Mouse (Mus musculus) megakaryocyte, adult 5-6 weeks (primary cell): Measurements from ENCODE around the gene Pqbp1. TPM values are rescaled to one million over a fixed set of nuclear protein-coding genes. Genes with fewer than 3 reads are reported as not detected.
A peak's percentile ranks its signal among the peaks of the same experiment; 100 is the strongest.

ENCODE experiments used
- ATAC-seq: 2 replicates; pipeline ENCODE4 v1.8.0; 2016; ENCODE audit warnings: mild to moderate bottlenecking, inconsistent platforms; ENCODE audit not compliant: poor library complexity, severe bottlenecking
- total RNA-seq, 2 experiments: library from RNA; stranded (forward) in 1 of 2; stranded (reverse) in 1 of 2; fragments of 153-499, 151-499 nt in 1 of 2; fragments of 221-1000, 200-1000 nt in 1 of 2; gene quantifications; 2 replicates each; pipeline versions ENCODE4 v1.2.3 to v1.2.4; 2015 to 2017

Pqbp1 gene
- total RNA-seq, 2 experiments from 2014 or later, result 29.8 to 123 TPM

- peak; percentile 60 for ATAC-seq
Measured at GRCm38 (mm10) chrX:7879819-7880218, 19.2 kb downstream of the Pqbp1 start.

- no peak for ATAC-seq
Measured at GRCm38 (mm10) chrX:7878495-7878894, 20.6 kb downstream of the Pqbp1 start.

GRCm38 (mm10) chrX:7878007-7878419, 21.1 kb downstream of the Pqbp1 start, which contains the start of gene Pim2:
Gene Pim2 (plus strand): TSS chrX:7878262.
- ATAC-seq, result peak; percentile 95

GRCm38 (mm10) chrX:7869826-7870225, 29.2 kb downstream of the Pqbp1 start:
- ATAC-seq, result no peak

DNA sequence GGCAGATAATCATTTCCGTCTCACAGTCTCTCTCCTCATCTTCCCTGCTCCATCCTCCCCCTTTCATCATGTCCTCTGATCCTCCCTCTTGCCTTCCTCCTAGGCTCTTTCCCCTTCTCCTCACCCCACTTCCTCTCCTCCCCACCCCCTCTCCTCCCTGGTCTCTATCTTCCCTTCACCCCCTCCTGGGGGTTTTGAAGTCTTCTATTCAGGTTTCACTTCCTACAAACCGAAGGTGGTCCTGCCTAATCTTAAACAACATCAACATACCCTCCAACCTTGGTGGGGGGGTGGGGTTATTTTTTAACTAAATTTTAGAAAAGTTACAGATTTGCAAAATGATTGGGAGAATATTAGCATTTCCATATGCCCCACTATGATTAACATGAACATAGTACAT, 30.6 kb downstream of the Pqbp1 start:
- no peak for ATAC-seq

GRCm38 (mm10) chrX:7867141-7867540, 31.9 kb downstream of the Pqbp1 start:
- ATAC-seq, result no peak

GRCm38 (mm10) chrX:7865786-7866185, 33.3 kb downstream of the Pqbp1 start:
- no peak for ATAC-seq

- peak; percentile 51; the same call in 1 of the 2 replicates for ATAC-seq
Measured at GRCm38 (mm10) chrX:7865343-7865742, 33.7 kb downstream of the Pqbp1 start.

GRCm38 (mm10) chrX:7864551-7864950, 34.5 kb downstream of the Pqbp1 start:
- ATAC-seq, result peak; percentile 75

DNA sequence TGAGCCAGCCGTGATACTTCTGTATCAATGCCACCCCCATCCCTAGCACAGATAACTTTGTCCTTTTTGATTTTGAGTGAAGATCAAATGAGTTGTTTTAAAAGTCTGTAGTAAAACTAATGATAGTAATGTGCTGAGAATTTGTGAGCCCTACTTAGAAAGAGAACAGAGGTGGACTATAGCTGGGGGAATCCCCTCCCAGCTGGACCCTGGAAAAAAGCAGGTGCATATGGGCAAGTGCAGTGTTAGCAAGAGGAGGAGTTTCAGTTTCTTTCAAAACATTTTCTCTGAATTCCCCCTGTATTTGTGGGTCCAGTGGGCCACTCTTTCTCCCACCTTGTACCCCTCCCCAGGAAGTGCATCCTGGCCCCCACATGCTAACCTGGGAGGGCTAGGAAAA, 35.9 kb downstream of the Pqbp1 start:
- no peak for ATAC-seq

- peak; percentile 56 for ATAC-seq
Measured at GRCm38 (mm10) chrX:7859191-7859753, 39.8 kb downstream of the Pqbp1 start.

- ATAC-seq, result peak; percentile 67
Measured at GRCm38 (mm10) chrX:7854578-7854977, 44.5 kb downstream of the Pqbp1 start.

DNA sequence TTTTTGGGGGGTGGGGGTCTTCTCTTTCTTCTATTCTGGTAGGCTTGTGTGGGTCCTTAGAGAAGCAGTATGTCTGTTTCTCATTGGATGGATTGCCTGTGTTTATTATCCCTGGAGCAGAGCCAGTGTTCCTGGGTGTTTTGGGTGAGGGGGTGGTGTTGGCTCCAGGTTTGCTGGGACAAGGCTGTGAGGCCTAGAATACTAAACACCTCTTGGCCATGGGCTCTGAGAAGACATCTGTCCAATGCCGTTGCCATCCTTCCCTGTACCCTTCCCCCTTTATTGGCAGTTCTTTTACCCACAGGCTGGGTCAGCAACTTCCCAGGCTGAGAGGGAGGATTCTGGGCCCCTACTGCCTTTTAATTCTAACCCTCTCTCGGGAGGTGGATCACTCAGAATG, 51.2 kb downstream of the Pqbp1 start:
- ATAC-seq, result no peak

Other genes with a start within 250 kb of the Pqbp1 start
- gene Prickle3, start 242.0 kb downstream of the Pqbp1 start, total RNA-seq (2015), result 7.0 and 8.7 TPM in 2 replicates
- gene Prickle3, start 242.0 kb downstream of the Pqbp1 start, total RNA-seq (2017), result 7.9 and 9.3 TPM in 2 replicates
- gene Plp2, start 227.9 kb downstream of the Pqbp1 start, total RNA-seq (2015), result 987 and 1,037 TPM in 2 replicates
- 267 and 300 TPM in 2 replicates for gene Plp2, start 227.9 kb downstream of the Pqbp1 start, total RNA-seq (2017)
- gene Magix, start 218.0 kb downstream of the Pqbp1 start, total RNA-seq (2015), result not detected in 2 replicates
- gene Magix, start 218.0 kb downstream of the Pqbp1 start, total RNA-seq (2017), result 0.18 TPM in 1 of 2 replicates, not detected in the other
- gene Gpkow, start 202.1 kb downstream of the Pqbp1 start, total RNA-seq (2015), result 24.8 and 25.7 TPM in 2 replicates
- gene Gpkow, start 202.1 kb downstream of the Pqbp1 start, total RNA-seq (2017), result 24.2 and 25.7 TPM in 2 replicates
- gene Wdr45, start 184.9 kb downstream of the Pqbp1 start, total RNA-seq (2015), result 25.6 and 38.7 TPM in 2 replicates
- gene Wdr45, start 184.9 kb downstream of the Pqbp1 start, total RNA-seq (2017), result 13.4 and 18.9 TPM in 2 replicates
- not detected in 2 replicates for gene Gm45208, start 177.0 kb downstream of the Pqbp1 start, total RNA-seq (2015)
- not detected in 2 replicates for gene Gm45208, start 177.0 kb downstream of the Pqbp1 start, total RNA-seq (2017)
- 7.8 and 20.6 TPM in 2 replicates for gene Praf2, start 170.8 kb downstream of the Pqbp1 start, total RNA-seq (2015)
- 5.4 and 5.8 TPM in 2 replicates for gene Praf2, start 170.8 kb downstream of the Pqbp1 start, total RNA-seq (2017)
- gene Ccdc120, start 148.4 kb downstream of the Pqbp1 start, total RNA-seq (2015), result not detected in 2 replicates
- gene Ccdc120, start 148.4 kb downstream of the Pqbp1 start, total RNA-seq (2017), result not detected in 2 replicates
- 45.9 and 54.6 TPM in 2 replicates for gene Tfe3, start 136.7 kb downstream of the Pqbp1 start, total RNA-seq (2015)
- 22.3 and 39.4 TPM in 2 replicates for gene Tfe3, start 136.7 kb downstream of the Pqbp1 start, total RNA-seq (2017)
- 39.5 and 55.4 TPM in 2 replicates for gene Gripap1, start 109.5 kb downstream of the Pqbp1 start, total RNA-seq (2015)
- gene Gripap1, start 109.5 kb downstream of the Pqbp1 start, total RNA-seq (2017), result 70.5 and 81.9 TPM in 2 replicates
- gene Kcnd1, start 77.0 kb downstream of the Pqbp1 start, total RNA-seq (2015), result 0.39 and 0.49 TPM in 2 replicates
- 0.20 and 0.29 TPM in 2 replicates for gene Kcnd1, start 77.0 kb downstream of the Pqbp1 start, total RNA-seq (2017)
- gene Otud5, start 57.9 kb downstream of the Pqbp1 start, total RNA-seq (2015), result 43.2 and 50.6 TPM in 2 replicates
- 70.2 and 73.0 TPM in 2 replicates for gene Otud5, start 57.9 kb downstream of the Pqbp1 start, total RNA-seq (2017)
- gene Pim2, start 21.0 kb downstream of the Pqbp1 start, total RNA-seq (2015), result 4.7 and 8.6 TPM in 2 replicates
- 1.1 and 1.4 TPM in 2 replicates for gene Pim2, start 21.0 kb downstream of the Pqbp1 start, total RNA-seq (2017)
- gene Slc35a2, start 15.2 kb downstream of the Pqbp1 start, total RNA-seq (2015), result 6.4 and 9.8 TPM in 2 replicates
- gene Slc35a2, start 15.2 kb downstream of the Pqbp1 start, total RNA-seq (2017), result 10.9 and 13.5 TPM in 2 replicates
- 75.8 and 85.4 TPM in 2 replicates for gene Timm17b, start 88 bp upstream of the Pqbp1 start, total RNA-seq (2015)
- gene Timm17b, start 88 bp upstream of the Pqbp1 start, total RNA-seq (2017), result 35.8 and 50.0 TPM in 2 replicates
- not detected in 2 replicates for gene Gm10491, start 8.6 kb upstream of the Pqbp1 start, total RNA-seq (2015)
- not detected in 2 replicates for gene Gm10491, start 8.6 kb upstream of the Pqbp1 start, total RNA-seq (2017)
- not detected in 2 replicates for gene Gm10490, start 10.3 kb upstream of the Pqbp1 start, total RNA-seq (2015)
- gene Gm10490, start 10.3 kb upstream of the Pqbp1 start, total RNA-seq (2017), result not detected in 2 replicates
- gene Pcsk1n, start 20.6 kb upstream of the Pqbp1 start, total RNA-seq (2015), result not detected in 2 replicates
- gene Pcsk1n, start 20.6 kb upstream of the Pqbp1 start, total RNA-seq (2017), result not detected in 2 replicates
- not detected in 2 replicates for gene Eras, start 29.3 kb upstream of the Pqbp1 start, total RNA-seq (2015)
- gene Eras, start 29.3 kb upstream of the Pqbp1 start, total RNA-seq (2017), result not detected in 2 replicates
- gene Hdac6, start 48.6 kb upstream of the Pqbp1 start, total RNA-seq (2015), result 6.4 and 7.5 TPM in 2 replicates
- 8.0 and 9.3 TPM in 2 replicates for gene Hdac6, start 48.6 kb upstream of the Pqbp1 start, total RNA-seq (2017)
- 5.8 and 7.1 TPM in 2 replicates for gene Gata1, start 78.8 kb upstream of the Pqbp1 start, total RNA-seq (2015)
- 5.6 and 7.6 TPM in 2 replicates for gene Gata1, start 78.8 kb upstream of the Pqbp1 start, total RNA-seq (2017)
- not detected in 2 replicates for gene Glod5, start 119.2 kb upstream of the Pqbp1 start, total RNA-seq (2015)
- not detected in 2 replicates for gene Glod5, start 119.2 kb upstream of the Pqbp1 start, total RNA-seq (2017)
- 37.8 and 43.6 TPM in 2 replicates for gene Suv39h1, start 175.5 kb upstream of the Pqbp1 start, total RNA-seq (2015)
- gene Suv39h1, start 175.5 kb upstream of the Pqbp1 start, total RNA-seq (2017), result 50.3 and 53.9 TPM in 2 replicates
- gene Was, start 191.2 kb upstream of the Pqbp1 start, total RNA-seq (2015), result 107 and 116 TPM in 2 replicates
- gene Was, start 191.2 kb upstream of the Pqbp1 start, total RNA-seq (2017), result 145 and 149 TPM in 2 replicates
- gene Wdr13, start 233.6 kb upstream of the Pqbp1 start, total RNA-seq (2015), result 17.4 and 20.3 TPM in 2 replicates
- 22.2 and 27.9 TPM in 2 replicates for gene Wdr13, start 233.6 kb upstream of the Pqbp1 start, total RNA-seq (2017)
- 982 and 1,036 TPM in 2 replicates for gene Rbm3, start 246.6 kb upstream of the Pqbp1 start, total RNA-seq (2015)
- gene Rbm3, start 246.6 kb upstream of the Pqbp1 start, total RNA-seq (2017), result 1,421 and 1,439 TPM in 2 replicates